Mouse (Mus musculus) stomach, embryonic 14.5 days (tissue): ENCODE measurements around the gene Rps19. TPM values are rescaled to one million over a fixed set of nuclear protein-coding genes. Genes with fewer than 3 reads are reported as not detected.

Source experiments
- ATAC-seq: fragments of 200-750 bp; cut with Nextera tagmentation; 2 replicates; pipeline ENCODE4 v1.8.0; 2017; ENCODE audit warnings: low read depth, moderate TSS enrichment; ENCODE audit not compliant: insufficient number of reproducible peaks, insufficient read depth, low FRiP score
- H3K27ac ChIP-seq: fragments of 300-500 bp; sonication (generic); 2 replicates; pipeline ENCODE4 v1.5.1; 2014; ENCODE audit warnings: mild to moderate bottlenecking, low read length, moderate library complexity, mixed read lengths
- H3K27me3 ChIP-seq: fragments of 300-500 bp; sonication (generic); 2 replicates; pipeline ENCODE4 v1.6.1; 2014; ENCODE audit warnings: low read length, control low read depth, mixed read lengths; ENCODE audit not compliant: control insufficient read depth, insufficient read depth
- H3K36me3 ChIP-seq: fragments of 300-500 bp; sonication (generic); 2 replicates; pipeline ENCODE4 v1.6.1; 2014; ENCODE audit warnings: mild to moderate bottlenecking, control low read depth, low read length, moderate library complexity, mixed read lengths; ENCODE audit not compliant: control insufficient read depth, insufficient read depth
- H3K4me1 ChIP-seq: fragments of 300-500 bp; sonication (generic); 2 replicates; pipeline ENCODE4 v1.6.1; 2014; ENCODE audit warnings: low read length, control low read depth, mixed read lengths; ENCODE audit not compliant: control insufficient read depth, insufficient read depth
- H3K4me2 ChIP-seq: fragments of 300-500 bp; sonication (generic); replicated peaks from 2 replicates; pipeline ENCODE4 v1.6.1; 2014; ENCODE audit warnings: low read depth, low read length, control low read depth
- H3K4me3 ChIP-seq: fragments of 300-500 bp; sonication (generic); 2 replicates; pipeline ENCODE4 v1.5.1; 2014; ENCODE audit warnings: low read depth, low read length, control low read depth
- H3K9ac ChIP-seq: fragments of 300-500 bp; sonication (generic); replicated peaks from 2 replicates; pipeline ENCODE4 v1.6.1; 2014; ENCODE audit warnings: low read depth, mild to moderate bottlenecking, control low read depth, low read length, moderate library complexity, mixed read lengths
- H3K9me3 ChIP-seq: fragments of 300-500 bp; sonication (generic); 2 replicates; pipeline ENCODE4 v1.6.1; 2016; ENCODE audit warnings: low read depth, low read length, control low read depth; ENCODE audit not compliant: control insufficient read depth
- WGBS: fragments of 180-500 bp; shearing (Covaris S2); extraction: QIAGEN DNeasy Blood & Tissue Kit; methylation state at CpG from one replicate; pipeline ENCODE4 v1.1.7; 2014; 5-methylcytosine and 5-hydroxymethylcytosine counted together
- polyA plus RNA-seq: library from polyadenylated mRNA; unstranded; fragments of >200 nt; fragmentation: Nextera tagmentation; extraction: Ambion mirVana; gene quantifications from 2 replicates; pipeline ENCODE4 v1.2.1, GENCODE M21; 2014

Rps19 gene
- polyA plus RNA-seq, 1 experiment from 2014 or later = 3,445 TPM

- 75% methylated on average over 5 of the region's 5 CpGs for WGBS
- Histone ChIP-seq H3K4me3 (no peak overlapping the region), H3K27ac (no peak overlapping the region), H3K9ac (no peak overlapping the region), H3K9me3 (no peaks in the 10 kb centered on the region), H3K4me2 (no peak overlapping the region), H3K27me3 (no peaks in the 10 kb centered on the region), H3K4me1 (no peaks in the 10 kb centered on the region), H3K36me3 (no peaks in the 10 kb centered on the region)
- ATAC-seq = peak; percentile 77; the same call in 1 of the 2 replicates
Observed at GRCm38 (mm10) chr7:24859234-24859633, 24.9 kb upstream of the Rps19 start.

- H3K9ac ChIP-seq = no peak within 1 kb of the TSS
- no peak within 1 kb of the TSS for H3K27ac ChIP-seq
- H3K4me3 ChIP-seq = no peak within 1 kb of the TSS
- no peak for ATAC-seq
- H3K36me3 ChIP-seq = no peaks in the 10 kb centered on the region
- WGBS = 85% methylated on average over 7 of the region's 7 CpGs
- no peaks in the 10 kb centered on the region for H3K27me3 ChIP-seq
- no peak within 1 kb of the TSS for H3K4me2 ChIP-seq
- no peaks in the 10 kb centered on the region for H3K9me3 ChIP-seq
- H3K4me1 ChIP-seq = no peaks in the 10 kb centered on the region
Observed at GRCm38 (mm10) chr7:24861913-24862312, 22.3 kb upstream of the Rps19 start, which contains the start of gene Gm9844. Gene Gm9844 (plus strand): TSS chr7:24862213.

- no peak overlapping the region for H3K27ac ChIP-seq
- H3K36me3 ChIP-seq = no peaks in the 10 kb centered on the region
- H3K4me1 ChIP-seq = no peaks in the 10 kb centered on the region
- H3K27me3 ChIP-seq = no peaks in the 10 kb centered on the region
- no peak overlapping the region for H3K4me2 ChIP-seq
- no peaks in the 10 kb centered on the region for H3K9me3 ChIP-seq
- 87% methylated on average over 4 of the region's 4 CpGs for WGBS
- H3K4me3 ChIP-seq = no peak overlapping the region
- ATAC-seq = no peak
- no peak overlapping the region for H3K9ac ChIP-seq
Observed at GRCm38 (mm10) chr7:24862853-24863252, 21.3 kb upstream of the Rps19 start.

GRCm38 (mm10) chr7:24864156-24864555 is 20.0 kb upstream of the Rps19 start:
- WGBS = 26% methylated on average over 6 of the region's 6 CpGs
- no peak overlapping the region for H3K27ac ChIP-seq
- H3K9ac ChIP-seq = no peak overlapping the region
- no peak overlapping the region for H3K4me2 ChIP-seq
- no peaks in the 10 kb centered on the region for H3K4me1 ChIP-seq
- H3K4me3 ChIP-seq = no peak overlapping the region
- H3K36me3 ChIP-seq = no peaks in the 10 kb centered on the region
- H3K9me3 ChIP-seq = no peaks in the 10 kb centered on the region
- no peak for ATAC-seq
- no peaks in the 10 kb centered on the region for H3K27me3 ChIP-seq

- no peak for ATAC-seq
- Histone ChIP-seq H3K9ac (no peak overlapping the region), H3K4me1 (no peaks in the 10 kb centered on the region), H3K27me3 (no peaks in the 10 kb centered on the region), H3K36me3 (no peaks in the 10 kb centered on the region), H3K4me3 (no peak overlapping the region), H3K27ac (no peak overlapping the region), H3K9me3 (no peaks in the 10 kb centered on the region), H3K4me2 (no peak overlapping the region)
- WGBS = 63% methylated on average over 17 of the region's 17 CpGs
Observed at GRCm38 (mm10) chr7:24869080-24869479, 15.1 kb upstream of the Rps19 start.

- Histone ChIP-seq H3K36me3 (no peaks in the 10 kb centered on the region), H3K9me3 (no peaks in the 10 kb centered on the region), H3K27me3 (no peaks in the 10 kb centered on the region), H3K27ac (no peak within 1 kb of the TSS), H3K4me2 (no peak within 1 kb of the TSS), H3K9ac (no peak within 1 kb of the TSS), H3K4me3 (no peak within 1 kb of the TSS), H3K4me1 (no peaks in the 10 kb centered on the region)
- ATAC-seq = no peak
- 45% methylated on average over 36 of the region's 41 CpGs for WGBS
Observed at GRCm38 (mm10) chr7:24869532-24870165, 14.5 kb upstream of the Rps19 start, which contains the start of the genes Lypd4 and Dmrtc2. Gene Lypd4 (minus strand): TSS chr7:24869941. Gene Dmrtc2 (plus strand): TSS chr7:24870057.

- no peak for ATAC-seq
- Histone ChIP-seq H3K4me2 (no peak overlapping the region), H3K4me3 (no peak overlapping the region), H3K9me3 (no peaks in the 10 kb centered on the region), H3K27me3 (no peaks in the 10 kb centered on the region), H3K27ac (no peak overlapping the region), H3K9ac (no peak overlapping the region), H3K4me1 (no peaks in the 10 kb centered on the region), H3K36me3 (no peaks in the 10 kb centered on the region)
- WGBS = 55% methylated on average over 3 of the region's 3 CpGs
Observed at GRCm38 (mm10) chr7:24877588-24877987, 6.6 kb upstream of the Rps19 start.

- no peaks in the 10 kb centered on the region for H3K36me3 ChIP-seq
- no peaks in the 10 kb centered on the region for H3K27me3 ChIP-seq
- H3K4me2 ChIP-seq = no peak overlapping the region
- H3K4me1 ChIP-seq = no peaks in the 10 kb centered on the region
- no peak overlapping the region for H3K4me3 ChIP-seq
- 43% methylated on average over 2 of the region's 2 CpGs for WGBS
- no peak overlapping the region for H3K9ac ChIP-seq
- no peak overlapping the region for H3K27ac ChIP-seq
- no peak for ATAC-seq
- no peaks in the 10 kb centered on the region for H3K9me3 ChIP-seq
Observed at GRCm38 (mm10) chr7:24879620-24880019, 4.6 kb upstream of the Rps19 start.
